Mouse (Mus musculus) urinary bladder, adult 18-20 months (tissue): ENCODE data around the gene Zfp451.
"Not testable (repeated sequence)": the region's sequence is repeated elsewhere in the genome, so short reads cannot be mapped to it uniquely, and the experiment has no call there.

Experiments
- DNase-seq, 2 experiments: peaks; one replicate each; pipeline ENCODE4 v3.0.0; 2022; ENCODE audit warnings: low spot score in 2 of 2, mixed read lengths in 2 of 2

Gene Zfp451

GRCm38 (mm10) chr1:33813868-33814794, at the start of gene Zfp451:
TSS of gene Zfp451 (minus strand) at chr1:33814595.
- DNase-seq, result peak; percentile 84 to 86

GRCm38 (mm10) chr1:33846807-33847206, 32.4 kb upstream of the Zfp451 start:
- no peak for DNase-seq

GRCm38 (mm10) chr1:33843823-33844222, 29.4 kb upstream of the Zfp451 start:
- DNase-seq, result no peak

- DNase-seq, result not testable (repeated sequence)
Observed at GRCm38 (mm10) chr1:33838952-33839351, 24.6 kb upstream of the Zfp451 start.

DNA sequence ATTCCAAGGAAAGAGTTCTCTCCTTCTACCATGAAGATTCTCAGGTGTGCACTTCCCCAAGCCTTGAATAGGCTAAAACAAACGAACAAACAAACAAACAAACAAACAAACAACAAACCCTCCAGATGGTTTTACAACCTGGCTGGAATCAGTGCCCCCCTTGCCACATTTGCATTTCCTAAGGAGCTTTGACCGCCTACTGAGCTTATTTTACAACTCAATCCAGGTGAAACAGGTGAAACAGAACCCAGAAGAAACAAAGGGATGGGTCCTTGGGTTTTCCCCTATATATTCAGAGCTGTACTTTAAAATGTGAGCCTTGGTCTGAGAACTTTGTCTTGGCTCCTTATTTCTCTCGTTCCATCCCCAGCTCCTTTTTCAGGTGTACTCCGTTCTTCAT, 16.2 kb upstream of the Zfp451 start:
- no peak for DNase-seq

DNA sequence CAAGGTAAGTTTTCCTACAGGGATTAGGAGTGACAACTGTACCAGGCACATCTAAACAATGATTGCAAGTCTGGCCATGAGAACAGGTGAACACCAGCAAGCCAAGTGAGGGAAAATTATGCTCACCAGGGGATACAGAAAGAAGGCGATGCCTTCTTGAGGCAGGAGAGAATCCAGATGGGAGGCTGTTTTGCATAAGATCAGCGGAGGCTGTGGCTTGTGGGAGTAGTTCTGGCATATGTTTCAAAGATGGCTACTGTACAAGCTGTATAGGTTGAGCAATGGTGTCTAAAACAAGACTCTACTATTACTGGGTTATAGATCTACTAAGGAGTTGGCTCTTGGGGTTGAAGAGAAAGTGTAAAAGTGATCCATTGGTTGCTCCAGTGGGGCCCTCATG, 3.5 kb upstream of the Zfp451 start:
- no peak for DNase-seq

GRCm38 (mm10) chr1:33813495-33813867, 914 bp downstream of the Zfp451 start:
- no peak for DNase-seq

DNA sequence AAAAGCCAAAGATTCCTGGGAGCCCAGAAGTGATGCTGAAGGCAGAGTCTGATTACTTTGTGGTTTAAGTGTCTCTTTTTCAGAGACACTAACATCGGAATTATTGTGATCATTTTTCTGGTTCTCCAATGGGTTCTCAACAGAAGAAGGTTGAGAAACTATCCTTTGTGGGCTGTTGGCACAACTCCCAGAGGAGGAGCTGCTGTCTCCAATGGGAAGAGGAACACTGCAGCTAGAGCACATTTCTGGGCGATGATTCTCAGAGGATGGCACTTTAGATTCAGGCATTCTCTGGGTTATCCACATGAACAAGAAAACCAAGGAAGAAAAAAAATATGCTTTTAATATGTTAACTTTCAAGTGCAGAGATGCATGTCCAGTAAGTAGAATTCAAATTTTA, 11.1 kb downstream of the Zfp451 start:
- DNase-seq, result no peak

- no peak for DNase-seq
Observed at GRCm38 (mm10) chr1:33799620-33800019, 14.8 kb downstream of the Zfp451 start.

- DNase-seq, result no peak
Observed at GRCm38 (mm10) chr1:33788493-33788892, 25.9 kb downstream of the Zfp451 start.

DNA sequence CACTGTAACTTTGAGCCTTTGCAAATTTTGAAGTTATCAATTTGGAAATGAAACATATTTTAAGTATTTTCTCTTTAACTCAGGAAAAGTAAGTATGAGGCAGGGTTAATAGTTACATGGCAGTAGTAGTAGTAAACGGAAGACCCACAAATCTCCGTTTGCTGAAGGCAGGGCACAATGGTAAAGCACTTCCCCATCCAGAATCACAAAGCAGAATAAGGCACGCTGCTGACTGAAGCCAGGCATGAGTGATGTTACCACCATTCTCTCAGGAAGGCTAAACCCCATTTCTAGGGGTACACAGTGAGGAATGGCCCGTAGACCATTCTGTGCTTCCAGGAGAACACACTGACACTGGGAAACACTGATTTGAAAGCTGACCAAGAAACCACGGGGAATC, 26.3 kb downstream of the Zfp451 start:
- DNase-seq, result no peak

- DNase-seq, result no peak
Observed at GRCm38 (mm10) chr1:33784561-33784960, 29.8 kb downstream of the Zfp451 start.

DNA sequence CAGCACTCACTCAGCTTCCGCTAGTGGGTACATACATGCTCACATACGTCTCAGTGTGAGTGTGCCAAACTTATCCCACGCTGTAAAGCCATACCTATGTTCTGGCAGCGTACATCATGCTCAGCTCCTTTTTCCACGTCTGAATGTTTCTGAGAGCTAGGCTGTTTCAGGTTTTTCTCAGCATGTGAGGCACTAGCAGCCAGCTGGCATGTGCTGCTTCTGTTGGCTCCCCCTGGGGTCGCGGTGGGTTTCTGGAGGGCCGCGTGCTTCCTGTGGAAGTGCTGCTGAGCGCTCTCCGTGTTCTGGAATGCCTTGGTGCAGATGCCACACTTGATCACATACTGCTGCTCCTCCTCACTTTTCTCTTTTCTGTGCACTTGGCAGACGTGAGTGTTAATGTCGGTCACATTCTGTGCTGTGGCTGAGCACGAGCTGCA, 38.2 kb downstream of the Zfp451 start:
- DNase-seq, result no peak

DNA sequence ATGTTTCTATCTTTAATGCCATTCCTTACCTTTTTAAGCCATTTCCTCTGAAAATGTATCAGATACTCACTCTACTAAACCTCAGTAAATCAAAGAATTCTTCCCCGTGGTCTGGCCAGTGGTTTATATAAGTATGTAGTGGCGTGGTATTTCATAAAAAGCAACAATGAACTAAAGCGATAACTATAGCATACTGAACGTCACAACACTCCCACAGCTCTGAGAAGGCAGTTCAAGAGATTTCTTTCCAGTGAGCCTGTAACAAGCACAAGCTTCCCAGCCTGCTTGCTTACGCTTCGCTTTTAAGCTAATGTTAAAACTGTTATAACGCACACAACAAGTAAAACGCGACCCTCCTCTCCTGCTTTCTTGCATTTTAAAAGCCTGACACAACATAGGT, 42.3 kb downstream of the Zfp451 start:
- no peak for DNase-seq

DNA sequence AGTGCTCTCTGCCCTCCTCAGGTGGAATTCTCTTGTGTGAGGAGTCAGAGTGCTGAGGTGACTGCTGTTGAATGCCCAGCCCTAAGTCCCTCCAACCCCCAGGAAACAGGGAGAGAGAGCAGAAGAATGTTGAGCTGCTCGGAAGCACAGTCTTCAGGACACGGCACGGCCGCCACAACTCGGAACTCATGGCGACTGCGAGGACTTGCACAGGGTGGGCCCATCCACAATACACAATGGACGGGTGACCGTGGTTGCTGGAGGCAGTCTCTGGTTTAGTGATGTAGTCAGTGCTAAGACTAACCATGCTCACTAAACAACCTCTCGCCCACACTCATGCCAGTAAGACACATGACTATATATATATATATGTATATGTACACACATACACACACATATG, 42.8 kb downstream of the Zfp451 start:
- DNase-seq, result no peak

- no peak for DNase-seq
Observed at GRCm38 (mm10) chr1:33768827-33769226, 45.6 kb downstream of the Zfp451 start.

DNA sequence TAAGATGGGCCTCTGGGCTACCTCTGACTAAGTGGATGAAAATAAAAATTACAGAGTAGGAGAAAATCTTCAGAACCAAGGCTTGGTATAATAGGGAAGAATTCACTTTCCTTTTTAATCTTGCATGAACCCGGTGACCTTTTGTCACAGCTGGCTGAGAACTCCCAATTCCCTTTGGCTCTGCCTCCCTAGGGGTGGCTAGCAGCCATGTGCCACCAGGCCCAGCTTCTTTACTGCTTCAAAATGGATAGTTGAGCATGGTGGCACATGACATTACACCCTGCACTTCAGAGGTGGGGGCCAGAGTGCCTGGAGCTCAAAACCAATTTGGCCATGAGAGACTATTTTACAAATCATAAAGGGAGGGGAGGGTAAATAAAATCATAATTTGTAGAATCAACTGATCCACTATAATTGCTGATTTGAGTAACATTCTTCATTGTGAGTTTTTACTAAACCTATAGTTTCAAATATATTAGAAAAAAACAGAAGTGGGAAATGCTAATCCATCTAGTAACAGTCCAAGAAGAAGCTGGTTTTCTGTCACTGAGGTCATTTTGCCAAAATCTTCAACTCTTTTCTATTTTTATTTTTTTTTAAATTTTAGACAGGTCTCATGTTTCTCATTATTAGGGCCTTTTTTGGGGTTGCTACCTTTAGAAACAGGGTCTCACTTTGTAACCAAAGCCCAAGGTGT, 46.2 kb downstream of the Zfp451 start:
- DNase-seq, result no peak

DNA sequence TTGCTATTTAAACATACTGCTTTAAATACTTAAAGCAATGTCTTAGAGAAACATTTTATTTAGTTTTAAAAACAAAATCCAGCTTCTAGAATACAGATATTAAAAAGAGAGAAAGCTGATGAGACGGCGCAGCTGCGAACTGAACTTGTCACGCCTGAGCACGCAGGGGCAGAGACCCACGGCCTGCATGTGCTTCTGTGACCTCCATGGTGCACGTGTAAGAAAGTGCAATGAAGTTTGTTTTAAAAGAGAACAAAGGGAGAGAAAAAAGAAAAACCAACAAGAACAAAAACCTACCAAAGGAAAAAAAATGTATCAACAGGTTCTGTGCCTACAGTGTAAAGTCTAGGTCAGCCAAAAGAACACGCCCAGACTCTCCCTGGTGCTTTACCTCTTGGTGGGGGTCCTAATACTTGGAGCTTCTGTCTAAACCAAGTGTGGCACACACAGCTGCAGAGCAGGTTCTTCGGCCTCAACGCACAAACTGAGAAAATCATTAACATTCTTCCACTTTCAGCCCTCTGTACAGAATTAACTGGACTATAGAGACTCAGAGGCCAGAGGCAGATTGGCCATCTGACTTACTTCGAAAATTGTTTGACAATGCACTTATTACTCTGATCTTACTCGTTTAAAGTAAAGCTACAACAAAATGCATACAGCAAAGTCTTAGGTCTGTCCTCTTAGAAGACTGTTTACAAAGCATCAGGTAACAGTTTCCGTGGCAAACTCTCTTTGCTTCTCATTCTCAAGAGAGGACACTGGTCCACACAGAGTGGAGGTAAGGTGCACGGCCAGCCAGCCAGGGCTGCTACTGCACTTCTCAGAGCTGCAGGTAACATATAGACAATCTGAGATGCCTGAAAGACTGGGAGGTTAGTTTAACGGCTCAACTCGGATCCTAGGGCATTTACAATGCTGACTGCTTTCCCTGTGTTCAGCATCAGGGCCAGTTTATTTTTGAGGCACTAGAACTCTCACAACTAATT, 47.6 kb downstream of the Zfp451 start:
- no peak for DNase-seq

DNA sequence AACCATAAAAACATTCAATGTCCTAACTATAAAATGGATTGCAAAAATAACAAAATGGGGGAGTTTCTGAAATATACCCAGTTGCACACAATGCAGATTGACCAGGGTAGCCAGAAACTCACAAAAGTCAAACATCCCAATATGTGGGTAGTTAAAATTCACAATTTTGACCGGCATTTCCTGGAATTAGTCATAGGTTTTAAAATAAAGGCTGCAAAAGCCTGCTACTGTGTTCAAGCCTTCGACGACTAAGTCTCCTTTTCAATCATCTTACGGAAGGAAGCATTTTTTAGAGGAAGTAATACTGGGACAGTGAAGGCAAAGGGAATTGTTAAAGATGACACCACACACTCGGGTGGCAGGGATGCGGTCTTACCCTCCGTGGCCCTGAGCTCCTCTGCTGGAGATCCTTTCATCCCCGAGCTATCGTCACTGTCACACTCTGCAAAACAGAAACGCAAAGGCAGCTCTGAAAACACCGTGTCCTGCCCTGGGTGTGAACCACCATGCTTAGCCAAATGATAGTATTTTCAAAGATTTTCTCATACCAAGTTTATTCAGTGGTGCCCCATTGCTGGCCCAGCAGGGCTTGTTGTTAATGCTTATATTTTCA, 48.8 kb downstream of the Zfp451 start:
- DNase-seq, result no peak

DNA sequence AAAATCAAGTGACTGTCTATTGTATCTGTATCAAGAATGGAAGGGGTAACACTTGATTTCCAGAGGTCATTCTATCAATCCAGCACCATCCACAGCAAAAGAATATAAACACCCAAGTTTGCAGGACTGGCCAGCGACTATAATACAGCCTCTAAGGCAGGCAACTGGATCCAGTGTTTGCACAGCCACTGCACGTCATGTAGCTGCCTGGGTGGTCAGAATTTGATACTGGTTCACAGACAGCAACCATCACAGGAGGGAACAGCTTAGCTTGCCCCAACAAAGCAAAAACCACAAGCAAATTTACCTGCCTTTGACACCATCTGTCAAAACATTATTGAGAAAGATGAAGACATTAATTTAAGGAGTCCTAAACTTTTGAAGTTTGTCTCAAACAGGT, 50.6 kb downstream of the Zfp451 start:
- no peak for DNase-seq

GRCm38 (mm10) chr1:33758488-33758887, 55.9 kb downstream of the Zfp451 start:
- DNase-seq, result no peak
